Mouse (Mus musculus) embryonic facial prominence, embryonic 11.5 days (tissue): ENCODE results near the gene Col11a2. TPM values are rescaled to one million over a fixed set of nuclear protein-coding genes. Genes with fewer than 3 reads are reported as not detected.
A peak's percentile ranks its signal among the peaks of the same experiment; 100 is the strongest.

Source experiments
- ATAC-seq: fragments of 200-750 bp; cut with Nextera tagmentation; replicated peaks from 2 replicates; pipeline ENCODE4 v1.8.0; 2017; ENCODE audit warnings: low read depth; ENCODE audit not compliant: insufficient number of reproducible peaks, low FRiP score, low TSS enrichment
- DNase-seq: peaks from one replicate; pipeline ENCODE4 v3.0.0-alpha.2; 2015; ENCODE audit warnings: low spot score
- H3K27ac ChIP-seq: fragments of 300-500 bp; sonication (generic); replicated peaks from 2 replicates; pipeline ENCODE4 v1.5.1; 2014; ENCODE audit warnings: mild to moderate bottlenecking, low read depth, low read length, control low read depth
- H3K27me3 ChIP-seq: fragments of 300-500 bp; sonication (generic); 2 replicates; pipeline ENCODE4 v1.6.1; 2014; ENCODE audit warnings: mild to moderate bottlenecking, low read length, moderate library complexity, mixed read lengths; ENCODE audit not compliant: control insufficient read depth, insufficient read depth
- H3K36me3 ChIP-seq: fragments of 300-500 bp; sonication (generic); replicated peaks from 2 replicates; pipeline ENCODE4 v1.6.1; 2014; ENCODE audit warnings: low read depth, mild to moderate bottlenecking, low read length, moderate library complexity, mixed read lengths; ENCODE audit not compliant: control insufficient read depth, insufficient read depth
- H3K4me1 ChIP-seq: fragments of 300-500 bp; sonication (generic); 2 replicates; pipeline ENCODE4 v1.6.1; 2014; ENCODE audit warnings: low read length, mixed read lengths; ENCODE audit not compliant: control insufficient read depth, insufficient read depth
- H3K4me2 ChIP-seq: fragments of 300-500 bp; sonication (generic); 2 replicates; pipeline ENCODE4 v1.6.1; 2014; ENCODE audit warnings: low read depth, mild to moderate bottlenecking, control low read depth, low read length, moderate library complexity
- H3K4me3 ChIP-seq: fragments of 300-500 bp; sonication (generic); 2 replicates; pipeline ENCODE4 v1.5.1; 2014; ENCODE audit warnings: low read depth, low read length, control low read depth
- H3K9ac ChIP-seq: fragments of 300-500 bp; sonication (generic); replicated peaks from 2 replicates; pipeline ENCODE4 v1.6.1; 2014; ENCODE audit warnings: mild to moderate bottlenecking, control low read depth, low read length
- H3K9me3 ChIP-seq: fragments of 300-500 bp; sonication (generic); replicated peaks from 2 replicates; pipeline ENCODE4 v1.6.1; 2016; ENCODE audit warnings: mild to moderate bottlenecking, low read length, inconsistent platforms, mixed read lengths; ENCODE audit not compliant: control insufficient read depth
- WGBS: fragments of 180-500 bp; shearing (Covaris S2); extraction: QIAGEN DNeasy Blood & Tissue Kit; methylation state at CpG from one replicate; pipeline ENCODE4 v1.1.7; 2014; 5-methylcytosine and 5-hydroxymethylcytosine counted together
- polyA plus RNA-seq: library from polyadenylated mRNA; unstranded; fragments of >200 nt; fragmentation: Nextera tagmentation; extraction: Ambion mirVana; gene quantifications from 2 replicates; pipeline ENCODE4 v1.2.1, GENCODE M21; 2014

Gene Col11a2
- polyA plus RNA-seq, 1 experiment from 2014 or later = 0.70 TPM

- Histone ChIP-seq H3K4me3 (no peak overlapping the region), H3K27me3 (no peaks in the 10 kb centered on the region), H3K4me2 (no peak overlapping the region), H3K27ac (no peak overlapping the region), H3K4me1 (no peaks in the 10 kb centered on the region), H3K36me3 (no peaks in the 10 kb centered on the region), H3K9me3 (no peaks in the 10 kb centered on the region), H3K9ac (no peak overlapping the region)
- DNase-seq = no peak
- ATAC-seq = no peak
- WGBS = 85% methylated on average over 9 of the region's 9 CpGs
These were observed 65.6 kb downstream of the Col11a2 start for GRCm38 (mm10) chr17:34104804-34105203.

GRCm38 (mm10) chr17:34106555-34106954, 67.3 kb downstream of the Col11a2 start:
- Histone ChIP-seq H3K4me1 (no peaks in the 10 kb centered on the region), H3K36me3 (peaks cover 4% of the 10 kb centered on the region; the same call in 1 of the 2 replicates), H3K4me2 (no peak overlapping the region), H3K27me3 (no peaks in the 10 kb centered on the region), H3K4me3 (no peak overlapping the region), H3K9me3 (no peaks in the 10 kb centered on the region), H3K27ac (no peak overlapping the region), H3K9ac (no peak overlapping the region)
- WGBS = 85% methylated on average over 7 of the region's 7 CpGs
- ATAC-seq (no peak), DNase-seq (no peak)

GRCm38 (mm10) chr17:34107109-34107867, 68.1 kb downstream of the Col11a2 start:
- DNase-seq (no peak), ATAC-seq (0 out of 2 replicates have a peak, but pooled peaks have one; percentile 15)
- WGBS = 80% methylated on average over 7 of the region's 7 CpGs
- no peaks in the 10 kb centered on the region for H3K27me3 ChIP-seq
- H3K4me2 ChIP-seq = no peak overlapping the region
- no peak overlapping the region for H3K9ac ChIP-seq
- H3K4me1 ChIP-seq = no peaks in the 10 kb centered on the region
- peaks cover 6% of the 10 kb centered on the region; the same call in 1 of the 2 replicates for H3K36me3 ChIP-seq
- H3K27ac ChIP-seq = no peak overlapping the region
- no peak overlapping the region for H3K4me3 ChIP-seq
- H3K9me3 ChIP-seq = no peaks in the 10 kb centered on the region

GRCm38 (mm10) chr17:34108460-34108859, 69.2 kb downstream of the Col11a2 start:
- ATAC-seq (no peak), DNase-seq (no peak)
- Histone ChIP-seq H3K9ac (no peak overlapping the region), H3K27ac (no peak overlapping the region), H3K4me2 (no peak overlapping the region), H3K36me3 (peaks cover 16% of the 10 kb centered on the region), H3K4me1 (no peaks in the 10 kb centered on the region), H3K4me3 (no peak overlapping the region), H3K9me3 (no peaks in the 10 kb centered on the region), H3K27me3 (no peaks in the 10 kb centered on the region)
- WGBS = 82% methylated on average over 5 of the region's 6 CpGs

GRCm38 (mm10) chr17:34109038-34109805, 70.0 kb downstream of the Col11a2 start:
- H3K4me3 ChIP-seq = no peak overlapping the region
- no peak overlapping the region for H3K4me2 ChIP-seq
- H3K9ac ChIP-seq = no peak overlapping the region
- ATAC-seq (no peak), DNase-seq (peak; percentile 17)
- H3K9me3 ChIP-seq = no peaks in the 10 kb centered on the region
- H3K4me1 ChIP-seq = no peaks in the 10 kb centered on the region
- H3K27me3 ChIP-seq = no peaks in the 10 kb centered on the region
- H3K27ac ChIP-seq = no peak overlapping the region
- WGBS = 78% methylated on average over 14 of the region's 14 CpGs
- peaks cover 22% of the 10 kb centered on the region for H3K36me3 ChIP-seq

GRCm38 (mm10) chr17:34109806-34110195, 70.6 kb downstream of the Col11a2 start:
- DNase-seq = peak; percentile 13
- no peak for ATAC-seq
- Histone ChIP-seq H3K27me3 (no peaks in the 10 kb centered on the region), H3K4me2 (no peak overlapping the region), H3K4me3 (no peak overlapping the region), H3K9ac (no peak overlapping the region), H3K9me3 (no peaks in the 10 kb centered on the region), H3K36me3 (peaks cover 26% of the 10 kb centered on the region), H3K27ac (no peak overlapping the region), H3K4me1 (no peaks in the 10 kb centered on the region)
- WGBS = 71% methylated on average over 3 of the region's 3 CpGs

- ATAC-seq (no peak), DNase-seq (no peak)
- Histone ChIP-seq H3K4me1 (no peaks in the 10 kb centered on the region), H3K4me3 (no peak overlapping the region), H3K9me3 (no peaks in the 10 kb centered on the region), H3K27ac (no peak overlapping the region), H3K4me2 (no peak overlapping the region), H3K9ac (no peak overlapping the region), H3K36me3 (peaks cover 31% of the 10 kb centered on the region), H3K27me3 (no peaks in the 10 kb centered on the region)
- WGBS = 65% methylated on average over 8 of the region's 8 CpGs
These were observed 71.1 kb downstream of the Col11a2 start for GRCm38 (mm10) chr17:34110309-34110708.

GRCm38 (mm10) chr17:34114114-34114513, 74.9 kb downstream of the Col11a2 start:
- 92% methylated on average over 7 of the region's 7 CpGs for WGBS

More at GRCm38 (mm10) chr17:34114114-34114513, 74.9 kb downstream of the Col11a2 start:
- no peak overlapping the region for H3K4me3 ChIP-seq
- H3K9ac ChIP-seq = no peak overlapping the region
- no peaks in the 10 kb centered on the region for H3K9me3 ChIP-seq
- H3K27me3 ChIP-seq = no peaks in the 10 kb centered on the region
- no peak for ATAC-seq
- H3K4me1 ChIP-seq = peaks cover 6% of the 10 kb centered on the region; the same call in 1 of the 2 replicates
- no peak for DNase-seq
- H3K36me3 ChIP-seq = peaks cover 44% of the 10 kb centered on the region
- no peak overlapping the region for H3K4me2 ChIP-seq
- no peak overlapping the region for H3K27ac ChIP-seq
